Mouse (Mus musculus) midbrain, postnatal 0 days (tissue): ENCODE data around the gene Sdk2. TPM values are rescaled to one million over a fixed set of nuclear protein-coding genes. Genes with fewer than 3 reads are reported as not detected.
A peak's percentile ranks its signal among the peaks of the same experiment; 100 is the strongest.

Experiments
- ATAC-seq: fragments of 200-750 bp; cut with Nextera tagmentation; 2 replicates; pipeline ENCODE4 v1.8.0; 2017; ENCODE audit warnings: moderate number of reproducible peaks, mild to moderate bottlenecking, moderate TSS enrichment, moderate library complexity; ENCODE audit not compliant: low FRiP score
- DNase-seq: peaks from one replicate; pipeline ENCODE4 v3.0.0-alpha.2; 2015; ENCODE audit warnings: low spot score
- H3K27ac ChIP-seq: fragments of 300-500 bp; sonication (generic); 2 replicates; pipeline ENCODE4 v1.5.1; 2014; ENCODE audit warnings: low read depth, mild to moderate bottlenecking, low read length, mixed read lengths
- H3K27me3 ChIP-seq: fragments of 300-500 bp; sonication (generic); 2 replicates; pipeline ENCODE4 v1.6.1; 2014; ENCODE audit warnings: low read length, control low read depth, mixed read lengths; ENCODE audit not compliant: insufficient read depth
- H3K36me3 ChIP-seq: fragments of 300-500 bp; sonication (generic); 2 replicates; pipeline ENCODE4 v1.6.1; 2014; ENCODE audit warnings: low read length, control low read depth, mixed read lengths; ENCODE audit not compliant: insufficient read depth
- H3K4me1 ChIP-seq: fragments of 300-500 bp; sonication (generic); 2 replicates; pipeline ENCODE4 v1.6.1; 2014; ENCODE audit warnings: mild to moderate bottlenecking, control low read depth, antibody characterized with exemption, low read length, mixed read lengths; ENCODE audit not compliant: insufficient read depth
- H3K4me2 ChIP-seq: fragments of 300-500 bp; sonication (generic); 2 replicates; pipeline ENCODE4 v1.6.1; 2014; ENCODE audit warnings: low read depth, mild to moderate bottlenecking, low read length, mixed read lengths; ENCODE audit not compliant: poor library complexity, severe bottlenecking
- H3K4me3 ChIP-seq: fragments of 300-500 bp; sonication (generic); 2 replicates; pipeline ENCODE4 v1.5.1; 2014; ENCODE audit warnings: low read depth, mild to moderate bottlenecking, low read length, moderate library complexity
- H3K9ac ChIP-seq: fragments of 300-500 bp; sonication (generic); replicated peaks from 2 replicates; pipeline ENCODE4 v1.6.1; 2014; ENCODE audit warnings: mild to moderate bottlenecking, low read length, moderate library complexity, mixed read lengths; ENCODE audit not compliant: poor library complexity, severe bottlenecking
- H3K9me3 ChIP-seq: fragments of 300-500 bp; sonication (generic); 2 replicates; pipeline ENCODE4 v1.6.1; 2016; ENCODE audit warnings: low read length, control low read depth
- CTCF ChIP-seq: IDR thresholded peaks from 2 replicates; pipeline ENCODE4 v1.5.1; 2016; ENCODE audit warnings: antibody characterized with exemption, mild to moderate bottlenecking
- WGBS: fragments of 180-500 bp; shearing (Covaris S2); extraction: QIAGEN DNeasy Blood & Tissue Kit; methylation state at CpG from one replicate; pipeline ENCODE4 v1.1.7; 2014; 5-methylcytosine and 5-hydroxymethylcytosine counted together
- polyA plus RNA-seq: library from polyadenylated mRNA; unstranded; fragments of >200 nt; fragmentation: Nextera tagmentation; extraction: Ambion mirVana; gene quantifications from 2 replicates; pipeline ENCODE4 v1.2.1, GENCODE M21; 2015
- total RNA-seq: library from RNA; depleted of rRNA; stranded (reverse); fragments of >200 nt; gene quantifications from 2 replicates; pipeline ENCODE4 v1.2.3, GENCODE M21; 2014; rRNA removed

Sdk2 gene
- total RNA-seq (26.1 and 26.4 TPM in 2 replicates), polyA plus RNA-seq (2.1 and 2.5 TPM in 2 replicates)

- Histone ChIP-seq H3K27me3 (no peaks in the 10 kb centered on the region), H3K4me3 (peak within 1 kb of the TSS; percentile 72), H3K4me2 (peak within 1 kb of the TSS; percentile 94), H3K4me1 (peaks cover 16% of the 10 kb centered on the region; the same call in 1 of the 2 replicates), H3K9me3 (no peaks in the 10 kb centered on the region), H3K9ac (peak within 1 kb of the TSS; percentile 64), H3K36me3 (no peaks in the 10 kb centered on the region), H3K27ac (peak within 1 kb of the TSS; percentile 52)
- DNase-seq (peak; percentile 76), ATAC-seq (peak; percentile 84)
- peak; percentile 36 for TF ChIP-seq CTCF
- WGBS, result 5% methylated on average over 28 of the region's 52 CpGs
Measured at GRCm38 (mm10) chr11:114066951-114067762, at the start of gene Sdk2. Gene Sdk2, minus strand, starts transcription at chr11:114067046.

- Histone ChIP-seq H3K4me1 (0 out of 2 replicates have a peak, but pooled peaks cover 4% of the 10 kb centered on the region), H3K27me3 (no peaks in the 10 kb centered on the region), H3K27ac (no peak overlapping the region), H3K4me2 (no peak overlapping the region), H3K9me3 (no peaks in the 10 kb centered on the region), H3K9ac (no peak overlapping the region), H3K4me3 (no peak overlapping the region), H3K36me3 (no peaks in the 10 kb centered on the region)
- WGBS, result 78% methylated on average over 13 of the region's 13 CpGs
- TF ChIP-seq CTCF, result peak; percentile 16; the same call in 1 of the 2 replicates
- ATAC-seq, result no peak
- peak; percentile 16 for DNase-seq
Measured at GRCm38 (mm10) chr11:114115077-114115476, 48.2 kb upstream of the Sdk2 start.

- peak; percentile 5; the same call in 1 of the 2 replicates for TF ChIP-seq CTCF
- Histone ChIP-seq H3K36me3 (no peaks in the 10 kb centered on the region), H3K9me3 (no peaks in the 10 kb centered on the region), H3K4me1 (0 out of 2 replicates have a peak, but pooled peaks cover 4% of the 10 kb centered on the region), H3K9ac (no peak overlapping the region), H3K4me2 (no peak overlapping the region), H3K27me3 (no peaks in the 10 kb centered on the region), H3K4me3 (no peak overlapping the region), H3K27ac (no peak overlapping the region)
- DNase-seq, result no peak
- whole genome bisulfite sequencing, result 67% methylated on average over 12 of the region's 12 CpGs
- ATAC-seq, result no peak
Measured at GRCm38 (mm10) chr11:114114674-114115073, 47.8 kb upstream of the Sdk2 start.

- no peak overlapping the region for H3K4me3 ChIP-seq
- no peak overlapping the region for H3K9ac ChIP-seq
- H3K27ac ChIP-seq, result no peak overlapping the region
- WGBS, result 18% methylated on average over 3 of the region's 3 CpGs
- TF ChIP-seq CTCF, result no peak
- H3K4me2 ChIP-seq, result no peak overlapping the region
- no peaks in the 10 kb centered on the region for H3K27me3 ChIP-seq
- H3K36me3 ChIP-seq, result no peaks in the 10 kb centered on the region
- H3K9me3 ChIP-seq, result no peaks in the 10 kb centered on the region
- ATAC-seq (no peak), DNase-seq (no peak)
- no peaks in the 10 kb centered on the region for H3K4me1 ChIP-seq
Measured at GRCm38 (mm10) chr11:114110851-114111250, 44.0 kb upstream of the Sdk2 start.

- Histone ChIP-seq H3K4me3 (no peak overlapping the region), H3K27ac (no peak overlapping the region), H3K9me3 (no peaks in the 10 kb centered on the region), H3K27me3 (no peaks in the 10 kb centered on the region), H3K36me3 (no peaks in the 10 kb centered on the region), H3K4me1 (no peaks in the 10 kb centered on the region), H3K4me2 (no peak overlapping the region), H3K9ac (no peak overlapping the region)
- TF ChIP-seq CTCF, result no peak
- WGBS, result 60% methylated on average over 7 of the region's 7 CpGs
- no peak for DNase-seq
- no peak for ATAC-seq
Measured at GRCm38 (mm10) chr11:114093636-114094035, 26.8 kb upstream of the Sdk2 start.

- no peak overlapping the region for H3K4me2 ChIP-seq
- no peaks in the 10 kb centered on the region for H3K36me3 ChIP-seq
- DNase-seq (no peak), ATAC-seq (no peak)
- no peak for TF ChIP-seq CTCF
- no peak overlapping the region for H3K4me3 ChIP-seq
- no peak overlapping the region for H3K9ac ChIP-seq
- H3K4me1 ChIP-seq, result no peaks in the 10 kb centered on the region
- H3K9me3 ChIP-seq, result no peaks in the 10 kb centered on the region
- WGBS, result 67% methylated on average over 7 of the region's 7 CpGs
- H3K27ac ChIP-seq, result no peak overlapping the region
- no peaks in the 10 kb centered on the region for H3K27me3 ChIP-seq
Measured at GRCm38 (mm10) chr11:114093175-114093574, 26.3 kb upstream of the Sdk2 start.
